Mouse (Mus musculus): ENCODE data around the gene Rtf1. TPM values are rescaled to one million over a fixed set of nuclear protein-coding genes. Genes with fewer than 3 reads are reported as not detected.

The Rtf1 gene
- total RNA-seq, 2 experiments from 2014 or later: 26.7 to 29.2 TPM

DNA sequence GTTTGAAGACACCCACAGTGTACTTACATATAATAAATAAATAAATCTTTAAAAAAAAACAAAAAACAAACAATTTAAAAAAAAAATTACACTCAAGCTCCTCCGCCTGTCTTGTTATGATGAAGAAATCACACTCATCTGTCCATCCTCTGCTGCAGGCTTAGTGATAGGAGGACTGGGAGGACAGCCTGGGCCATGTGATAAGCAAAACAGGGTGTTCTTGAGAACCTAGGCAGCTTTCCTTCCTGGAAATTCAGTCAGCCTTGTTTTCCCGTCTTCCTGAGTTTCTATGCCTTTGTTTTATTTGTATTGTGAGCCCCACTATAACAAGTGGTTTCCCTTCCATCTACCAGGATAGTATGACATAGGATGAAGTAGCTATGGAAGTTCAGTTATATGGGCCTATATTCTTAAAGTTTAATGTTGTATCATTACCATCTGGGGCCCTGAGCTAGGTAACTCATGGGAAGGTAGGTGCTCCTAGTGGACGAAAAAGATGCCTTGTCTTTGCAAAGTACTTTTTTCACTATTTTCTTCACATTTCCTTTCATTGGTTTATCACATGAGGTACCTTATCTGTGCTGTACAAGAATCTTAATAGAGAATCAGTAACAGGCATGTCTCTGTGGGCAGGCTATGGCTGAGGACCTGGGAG lies 53.0 kb downstream of the Rtf1 start:
- no peak for DNase-seq

DNA sequence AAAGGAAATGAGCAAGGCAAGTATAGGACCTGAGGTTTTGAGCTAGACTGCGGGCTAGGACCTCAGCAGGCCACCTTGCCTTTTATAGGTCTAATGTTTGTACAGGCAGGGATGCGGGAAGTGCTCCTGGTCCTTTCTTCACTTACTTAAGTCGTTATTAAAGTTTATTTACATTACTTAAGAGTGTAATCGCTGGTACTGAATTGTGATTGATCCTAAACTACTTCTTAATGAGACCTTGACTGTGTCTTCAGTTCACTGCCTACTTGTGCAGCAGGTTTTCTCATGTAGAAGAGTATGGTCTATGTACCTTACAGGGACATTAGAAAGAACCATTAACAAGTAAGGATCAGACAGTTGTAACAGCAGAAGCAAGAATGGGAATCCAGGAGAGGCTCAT lies 55.9 kb downstream of the Rtf1 start:
- DNase-seq: no peak

DNA sequence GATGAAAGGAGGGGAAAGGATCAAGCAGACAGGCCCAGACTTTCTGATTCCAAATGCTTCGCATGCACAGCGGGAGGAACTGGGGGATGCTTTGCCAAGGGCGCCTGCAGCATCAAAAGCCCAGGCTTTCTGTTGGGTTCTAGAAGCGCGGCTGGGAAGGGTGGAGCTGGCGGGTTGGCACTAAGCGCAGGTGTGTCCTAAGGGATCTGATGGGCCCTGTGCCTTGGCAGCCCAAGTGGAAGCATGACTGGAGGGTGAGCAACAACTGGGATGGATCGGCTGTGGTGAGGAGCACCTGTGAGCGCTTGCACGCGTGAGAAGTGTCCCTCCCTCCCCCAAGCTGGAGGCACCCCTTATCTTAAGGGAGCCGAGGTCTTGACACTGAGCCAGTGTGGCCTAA lies 62.3 kb downstream of the Rtf1 start:
- DNase-seq: no peak

DNA sequence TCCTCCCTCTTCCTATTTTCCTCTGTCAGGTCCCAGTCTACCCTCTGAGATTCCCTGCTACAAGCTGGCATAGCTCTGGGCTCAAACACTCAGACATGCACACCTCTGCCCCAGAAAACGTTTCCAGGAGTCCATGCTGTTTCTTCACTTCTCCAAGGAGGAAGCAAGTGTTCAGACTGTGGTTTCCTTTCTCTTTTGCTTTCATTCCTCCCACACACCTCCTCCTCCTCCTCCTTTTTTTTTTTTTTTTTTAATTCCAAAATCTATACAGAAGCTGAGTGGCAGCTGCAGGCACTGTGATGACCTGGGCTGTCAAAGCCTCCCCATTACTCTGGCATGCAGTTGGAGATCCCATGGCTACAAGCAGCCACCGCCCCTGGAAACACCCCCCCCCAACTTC lies 65.7 kb downstream of the Rtf1 start:
- no peak for DNase-seq

DNA sequence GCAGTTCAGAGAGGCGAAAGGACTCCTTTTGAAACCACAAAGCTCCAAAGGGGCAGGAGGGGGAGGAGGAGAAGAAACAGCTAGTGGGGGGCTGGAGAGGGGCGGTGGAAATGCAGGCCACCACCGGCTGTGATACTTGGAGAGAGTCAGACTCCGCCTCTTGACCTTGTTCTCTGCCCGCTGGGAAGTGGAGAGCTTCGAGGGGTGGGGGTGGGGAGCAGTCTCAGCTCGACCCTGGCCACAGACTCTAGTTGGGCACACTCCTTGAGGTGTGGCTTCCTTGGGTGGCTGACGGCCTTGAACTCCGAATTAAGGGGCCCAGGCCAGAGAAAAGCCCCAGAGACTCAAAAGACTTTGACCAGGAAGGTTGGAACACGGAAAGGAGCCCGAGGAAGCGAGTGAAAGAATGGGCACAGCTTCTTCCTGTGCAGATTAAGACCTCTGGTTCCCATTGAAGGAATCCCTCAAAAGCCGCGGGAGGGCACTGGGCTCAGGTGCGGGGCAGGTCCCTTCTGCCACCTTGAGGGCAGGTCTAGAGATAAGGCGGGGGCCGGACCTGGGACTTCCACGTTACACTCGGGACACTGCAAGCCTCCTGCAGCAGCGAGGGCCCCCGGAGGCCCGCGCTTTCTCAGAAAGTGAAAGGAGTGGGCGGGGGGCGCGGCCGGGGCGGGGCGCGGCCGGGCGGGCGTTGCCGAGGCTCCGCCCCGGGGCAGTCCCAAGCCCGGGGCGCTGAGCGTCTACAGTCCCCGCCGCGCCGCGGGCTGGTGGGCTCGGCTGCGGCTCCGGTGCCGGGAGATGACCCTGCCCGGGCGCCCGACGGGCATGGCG lies 66.9 kb downstream of the Rtf1 start, which contains the start of gene Itpka:
Gene Itpka (plus strand): TSS at position 757 of the 831 bp plus-strand sequence.
- DNase-seq: peak; percentile 50

DNA sequence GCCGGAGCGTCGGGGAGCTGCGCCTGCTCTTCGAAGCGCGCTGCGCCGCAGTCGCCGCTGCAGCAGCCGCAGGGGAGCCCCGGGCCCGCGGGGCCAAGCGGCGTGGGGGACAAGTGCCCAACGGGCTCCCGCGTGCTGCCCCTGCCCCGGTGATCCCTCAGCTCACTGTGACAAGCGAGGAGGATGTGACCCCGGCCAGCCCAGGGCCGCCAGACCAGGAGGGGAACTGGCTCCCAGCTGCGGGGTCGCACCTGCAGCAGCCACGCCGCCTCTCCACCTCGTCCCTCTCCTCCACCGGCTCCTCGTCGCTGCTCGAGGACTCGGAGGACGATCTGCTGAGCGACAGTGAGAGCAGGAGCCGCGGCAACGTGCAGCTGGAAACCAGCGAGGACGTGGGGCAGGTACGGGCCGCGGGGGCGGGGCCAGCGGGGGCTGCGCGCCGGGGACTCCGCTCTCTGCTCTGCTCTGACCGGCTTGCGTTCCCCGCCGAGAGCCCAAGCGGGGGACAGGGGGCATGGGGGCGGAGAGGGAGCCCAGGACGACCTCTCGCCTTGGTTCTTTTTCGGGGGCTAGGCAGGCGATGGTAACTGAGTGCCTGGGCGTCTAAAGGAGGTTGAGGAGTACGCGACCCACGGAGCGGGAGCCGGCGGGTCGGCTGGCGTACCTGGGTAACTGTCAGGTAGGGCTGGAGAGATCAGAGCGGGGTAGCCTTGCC lies 67.8 kb downstream of the Rtf1 start:
- DNase-seq: peak; percentile 27

DNA sequence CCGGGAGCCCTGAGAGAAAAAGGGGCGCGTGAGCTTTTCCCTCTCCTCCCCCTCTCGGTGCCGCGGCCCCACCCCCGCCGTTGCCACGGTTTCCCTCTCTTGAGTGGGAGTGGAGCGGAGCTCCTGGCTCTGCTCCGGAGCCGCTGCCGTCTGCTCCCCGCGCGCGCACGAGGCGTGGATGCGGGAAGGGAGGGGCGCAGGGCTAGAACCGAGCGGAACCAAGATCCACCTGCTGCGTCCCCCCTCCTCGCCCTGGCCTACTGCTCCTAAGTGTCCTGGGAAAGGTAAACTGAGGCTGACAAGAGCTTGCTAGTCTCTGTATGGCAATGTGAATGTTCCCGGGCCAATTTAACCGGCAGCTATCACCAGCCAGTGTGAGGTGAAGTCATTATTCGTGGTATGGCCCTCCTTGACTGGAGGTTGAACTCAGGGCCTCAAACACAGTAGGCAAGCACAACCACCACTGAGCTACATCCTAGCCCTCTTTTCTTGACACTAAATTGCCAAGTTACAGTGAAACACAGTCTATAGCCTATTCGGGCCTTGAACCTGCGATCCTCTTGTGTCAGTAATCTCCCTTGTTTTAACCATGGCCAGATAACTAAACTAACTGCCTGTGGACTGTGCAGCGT lies 68.4 kb downstream of the Rtf1 start:
- no peak for DNase-seq

DNA sequence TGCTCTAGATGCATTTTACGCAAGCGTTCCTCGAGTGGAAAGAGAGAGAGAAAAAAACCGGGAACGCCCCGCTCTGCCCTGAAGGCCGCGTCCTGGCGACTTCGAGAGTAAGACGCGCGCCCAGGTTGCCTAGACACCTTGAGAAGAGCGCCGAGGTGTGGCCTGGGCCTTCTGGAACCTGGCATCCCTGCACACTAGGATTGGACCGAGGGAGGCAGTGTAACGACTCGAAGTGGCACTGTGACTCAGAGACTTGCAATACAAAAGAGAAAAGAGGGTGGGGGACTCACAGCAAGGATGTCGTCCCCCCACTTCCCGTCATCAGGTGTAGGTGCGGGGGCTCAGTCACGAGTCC lies 68.9 kb downstream of the Rtf1 start:
- no peak for DNase-seq

DNA sequence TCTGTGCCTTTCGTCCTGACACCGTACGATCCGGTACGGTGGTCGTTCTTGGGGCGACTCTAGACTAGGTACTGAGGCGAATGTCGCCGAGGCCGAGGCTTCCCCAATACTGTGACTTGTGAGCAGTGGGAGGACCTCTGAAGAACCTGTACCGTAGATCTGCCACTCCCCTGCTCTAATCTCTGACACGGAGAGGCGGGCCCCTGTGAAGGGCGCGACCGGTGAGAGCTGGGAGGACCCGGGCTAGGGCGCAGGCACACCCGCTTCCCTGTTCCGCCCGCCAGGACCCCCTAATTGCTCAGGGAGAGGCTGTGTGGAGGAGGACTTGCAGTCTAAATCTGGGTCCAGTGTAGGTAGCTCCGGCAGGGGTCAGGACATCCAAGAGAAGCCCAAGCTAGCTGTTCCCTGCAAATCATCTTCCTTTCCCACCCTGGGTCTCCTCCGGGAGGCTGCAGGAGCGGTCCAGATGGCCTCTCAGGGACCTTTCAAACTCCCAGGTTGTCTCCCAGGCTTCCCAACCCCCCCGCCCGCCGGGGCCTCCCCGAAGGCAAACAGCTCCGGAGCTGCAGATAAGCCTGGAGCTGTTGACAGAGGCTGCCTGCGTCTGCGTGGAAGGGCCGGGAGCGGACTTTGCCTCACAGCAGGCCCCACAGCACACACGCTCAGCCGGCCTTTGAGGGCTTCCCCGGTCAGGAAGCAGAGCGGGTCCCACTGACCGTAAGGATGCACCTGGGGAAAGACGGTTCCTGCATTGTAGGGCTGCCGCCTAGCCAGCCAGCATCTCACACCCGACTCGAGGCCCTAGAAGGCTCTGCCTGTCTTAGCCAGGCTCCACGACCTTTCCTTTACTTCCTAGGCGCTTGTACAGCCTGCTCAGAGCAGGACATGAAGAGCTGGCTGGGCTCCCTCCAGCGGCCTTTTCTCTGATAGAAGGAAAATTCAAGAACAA lies 69.6 kb downstream of the Rtf1 start:
- DNase-seq: no peak

DNA sequence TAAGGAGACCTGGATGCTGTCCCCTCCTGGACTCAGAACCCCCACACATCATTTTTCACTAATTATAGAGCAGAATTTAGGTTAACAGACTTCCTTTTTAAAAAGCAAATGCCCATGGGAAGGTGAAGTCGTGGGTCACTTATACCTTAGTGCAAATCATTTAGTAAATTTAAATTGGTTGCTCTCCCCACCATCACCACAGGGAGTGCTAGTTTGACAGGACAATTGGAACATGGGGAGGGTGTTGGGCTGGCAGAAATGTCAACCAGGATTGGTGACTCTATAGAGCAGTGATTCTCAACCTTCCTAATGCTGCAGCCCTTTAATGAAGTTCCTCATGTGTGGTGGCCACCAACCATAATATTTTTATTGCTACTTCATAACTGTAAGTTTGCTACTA lies 70.4 kb downstream of the Rtf1 start:
- DNase-seq: no peak

DNA sequence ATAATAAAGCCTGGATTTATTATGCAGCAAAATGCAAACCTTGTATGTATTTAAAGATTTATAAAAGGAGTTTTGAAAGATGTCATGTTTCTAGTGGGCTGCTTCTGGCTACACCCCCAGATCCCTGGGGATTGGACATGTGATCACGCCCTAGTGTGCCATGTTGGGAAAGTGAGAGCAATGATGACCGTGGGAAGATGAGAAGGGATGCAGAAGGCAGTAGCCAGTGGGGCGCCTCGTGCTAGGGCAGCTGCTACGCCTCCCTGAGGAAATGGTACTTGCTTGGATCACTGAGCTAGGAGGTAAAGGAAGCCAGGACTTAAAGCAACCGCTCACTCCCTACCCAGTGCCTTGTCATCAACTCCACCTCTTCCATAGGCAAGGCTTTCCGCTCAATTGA lies 72.7 kb downstream of the Rtf1 start:
- no peak for DNase-seq

DNA sequence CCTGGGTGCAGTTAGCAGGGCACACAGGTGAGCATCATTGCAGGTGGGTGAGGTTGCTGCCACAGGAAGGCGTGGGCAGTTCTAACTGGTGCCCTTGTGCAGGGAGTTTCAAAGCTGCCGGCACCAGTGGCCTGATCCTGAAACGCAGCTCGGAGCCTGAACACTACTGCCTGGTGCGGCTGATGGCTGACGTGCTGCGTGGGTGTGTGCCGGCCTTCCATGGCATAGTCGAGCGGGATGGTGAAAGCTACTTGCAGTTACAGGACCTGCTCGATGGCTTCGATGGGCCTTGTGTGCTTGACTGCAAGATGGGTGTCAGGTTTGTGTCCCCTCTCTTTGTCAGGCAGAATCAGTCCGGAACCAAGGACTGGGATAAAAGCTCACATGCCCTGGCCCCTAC lies 74.4 kb downstream of the Rtf1 start:
- no peak for DNase-seq

DNA sequence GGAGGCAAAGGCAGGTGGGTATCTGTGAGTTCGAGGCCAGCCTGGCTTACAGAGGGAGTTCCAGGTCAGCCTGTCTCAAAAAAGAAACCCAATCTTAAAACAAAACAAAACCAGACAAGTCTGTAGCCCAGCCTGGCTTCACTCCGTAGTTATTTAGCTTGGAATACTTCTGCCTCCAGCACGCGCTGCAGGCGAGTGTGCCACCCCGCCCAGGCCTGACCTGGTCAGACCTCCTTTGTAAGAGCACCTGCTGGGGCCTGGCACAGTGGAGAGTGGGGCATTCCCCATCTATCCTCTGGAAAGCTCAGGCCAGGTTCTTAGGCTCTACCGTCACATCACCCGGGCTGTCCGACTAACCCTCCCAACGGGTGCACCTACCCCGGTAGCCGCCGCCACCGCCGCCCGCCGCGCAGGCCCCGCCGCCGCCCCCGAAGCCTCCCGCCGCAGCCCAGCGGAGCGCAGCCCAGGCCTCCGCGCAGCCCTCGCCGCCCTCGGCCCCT lies 82.8 kb downstream of the Rtf1 start:
- DNase-seq: no peak

DNA sequence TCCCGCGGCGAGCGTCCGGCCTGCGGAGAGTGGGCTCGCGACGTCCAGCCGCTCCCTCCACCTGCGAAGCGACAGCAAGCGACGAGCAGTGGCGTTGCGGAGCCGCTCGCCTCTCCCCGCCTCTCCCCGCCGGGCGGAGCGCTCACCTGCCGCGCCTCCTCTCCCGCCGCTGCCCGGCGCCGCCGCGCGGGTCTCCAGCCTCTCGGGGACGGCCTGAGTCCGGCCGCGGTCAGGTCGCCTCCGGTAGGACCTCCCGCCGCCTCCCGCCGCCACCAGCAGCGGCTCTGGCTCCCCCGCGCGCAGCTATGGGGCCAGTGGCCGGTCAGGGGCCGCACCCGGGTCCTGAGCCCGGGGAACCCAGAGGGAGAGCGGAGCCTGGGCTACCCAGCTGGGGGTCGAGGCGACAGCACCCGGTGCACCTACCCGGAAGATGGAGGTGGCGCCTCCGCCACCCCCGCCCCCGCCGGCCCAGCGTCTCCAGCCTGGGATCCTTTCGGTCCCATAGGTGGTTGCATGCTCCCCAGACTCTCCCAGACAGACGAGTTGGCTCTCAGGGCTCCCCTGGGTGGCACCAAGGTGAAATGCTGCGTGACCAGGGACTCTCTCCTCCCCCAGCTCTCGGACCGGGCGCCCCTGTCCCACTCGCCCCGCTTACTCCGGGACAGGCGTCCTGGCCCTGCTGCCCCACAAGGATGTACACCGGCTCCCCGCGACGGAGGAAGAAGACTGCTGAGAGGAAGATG lies 83.4 kb downstream of the Rtf1 start:
- no peak for DNase-seq

DNA sequence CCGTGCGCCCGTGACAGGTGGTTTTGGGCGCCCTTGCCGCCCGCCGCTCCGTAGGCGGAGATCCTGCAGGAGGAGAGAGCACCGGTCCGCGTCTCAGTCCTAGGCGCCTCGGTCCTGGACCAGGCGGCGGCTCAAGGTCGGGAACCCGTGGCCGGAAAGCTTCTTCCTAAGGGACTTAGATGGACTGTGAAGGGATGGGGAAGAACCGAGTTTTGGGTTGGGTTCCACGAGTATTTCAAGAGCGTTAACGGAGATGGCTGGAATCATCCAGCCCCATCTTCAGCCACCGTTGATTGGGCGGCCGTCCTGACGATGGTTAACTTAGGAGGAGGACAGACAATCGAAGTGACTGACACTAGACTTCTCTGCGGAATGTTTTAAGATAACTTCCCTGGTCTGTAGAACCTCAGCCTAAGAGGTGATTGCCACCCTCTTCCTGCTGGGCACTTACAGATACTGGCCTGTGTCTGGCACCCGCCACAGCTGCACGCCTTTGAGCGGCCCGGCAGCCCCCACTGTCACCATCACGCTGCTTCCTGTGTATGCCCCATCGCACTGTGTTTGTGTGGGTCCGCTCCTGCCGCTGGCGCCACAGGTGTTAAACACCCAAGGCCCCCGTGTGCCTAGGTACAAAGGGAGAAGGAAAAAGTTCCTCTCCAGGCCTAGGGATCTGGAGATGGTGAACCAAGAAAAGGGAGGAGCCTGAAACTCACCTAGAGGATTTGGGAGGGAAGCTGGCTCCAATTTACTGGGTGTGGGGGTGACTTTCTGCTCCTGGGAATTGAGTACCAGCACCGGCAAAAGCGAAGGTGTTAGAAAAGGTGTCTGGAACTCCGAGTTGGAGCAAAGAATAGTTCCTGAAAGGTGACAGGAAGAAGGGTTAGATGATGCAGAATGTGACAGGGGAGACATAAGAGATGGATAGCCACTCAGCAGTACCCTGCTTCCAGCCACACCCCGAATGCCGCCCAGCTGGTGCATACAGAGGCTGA lies 84.3 kb downstream of the Rtf1 start:
- no peak for DNase-seq

DNA sequence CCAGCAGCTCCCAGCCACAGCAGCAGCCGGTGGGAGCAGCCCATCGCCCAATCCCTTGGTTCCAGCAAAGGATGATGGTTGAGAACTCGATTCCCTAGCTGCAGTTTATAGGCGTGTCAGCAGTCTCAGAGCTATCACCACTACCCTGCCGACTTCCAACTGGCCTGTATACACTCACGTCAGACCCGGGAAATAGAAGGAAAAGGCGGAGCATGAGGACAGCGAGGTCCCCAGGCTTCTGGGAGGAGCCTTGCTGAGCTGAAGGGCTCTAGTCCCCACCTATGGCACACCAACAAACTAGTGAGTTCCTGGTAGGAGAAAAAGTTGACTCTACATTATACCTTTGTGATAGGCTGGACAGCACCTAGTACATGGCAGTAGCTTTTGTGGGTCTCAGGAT lies 85.4 kb downstream of the Rtf1 start, which contains the start of gene Ltk:
Gene Ltk (minus strand): TSS at position 181 of the 400 bp plus-strand sequence.
- DNase-seq: no peak

DNA sequence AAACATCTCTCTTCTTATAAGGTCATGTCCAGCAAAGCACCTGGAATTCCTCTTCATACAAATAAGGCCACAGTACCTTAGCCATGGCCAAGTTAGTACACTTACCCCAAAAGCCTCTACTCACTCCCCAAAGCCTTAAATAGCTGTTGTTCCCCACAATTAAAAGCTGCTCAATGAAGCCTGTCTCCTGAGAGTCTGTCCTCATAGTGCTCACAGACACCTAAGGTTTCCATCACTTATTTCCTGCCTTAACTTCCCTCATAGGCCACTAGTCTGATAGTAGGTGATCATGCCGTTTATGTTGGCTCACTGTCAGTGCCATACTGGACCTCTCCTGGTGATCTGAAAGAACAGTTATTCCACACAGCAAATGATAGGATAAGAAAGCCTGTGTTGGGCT lies 87.4 kb downstream of the Rtf1 start:
- DNase-seq: no peak

DNA sequence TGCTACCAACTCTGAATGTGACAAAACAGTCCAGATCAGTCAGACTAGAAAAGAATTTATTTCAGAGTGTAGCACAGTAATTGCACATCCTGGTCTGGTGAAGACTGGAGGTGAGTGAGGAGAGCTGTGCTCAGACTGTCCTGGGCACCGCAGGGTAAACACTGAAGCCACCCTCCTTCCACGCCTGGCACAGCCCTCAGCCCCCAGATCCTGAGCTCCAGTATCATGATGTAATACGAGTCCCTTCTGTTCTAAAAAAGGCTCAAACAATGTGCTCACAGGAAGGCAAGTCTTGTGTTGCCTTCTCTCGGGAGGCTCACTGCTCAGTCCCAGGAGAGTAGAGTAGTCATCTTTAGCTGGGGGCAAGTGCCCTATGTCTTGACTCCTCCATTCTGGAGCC lies 89.1 kb downstream of the Rtf1 start:
- DNase-seq: no peak

DNA sequence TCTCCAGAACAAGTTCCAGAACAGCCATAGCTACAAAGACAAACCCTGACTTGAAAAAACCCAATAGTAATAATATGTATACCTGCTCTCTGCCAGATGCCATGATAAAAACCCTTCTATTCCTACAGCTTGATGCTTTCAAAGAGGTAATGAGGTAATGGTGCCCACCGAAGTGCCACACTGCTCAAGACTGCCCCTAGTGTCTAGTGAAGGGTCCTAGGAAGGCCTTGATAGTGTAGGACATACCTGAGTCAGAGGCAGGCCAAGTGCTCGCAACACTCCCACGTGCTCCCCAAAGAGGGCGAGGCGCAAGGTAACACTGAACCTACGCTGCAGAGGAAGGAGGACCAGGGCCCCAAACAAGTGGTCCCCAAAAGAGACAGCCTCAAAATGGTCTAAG lies 92.4 kb downstream of the Rtf1 start:
- DNase-seq: no peak
